Mouse (Mus musculus): Measurements from ENCODE around the gene Afdn. TPM values are rescaled to one million over a fixed set of nuclear protein-coding genes. Genes with fewer than 3 reads are reported as not detected.
"Not testable (repeated sequence)": the region's sequence is repeated elsewhere in the genome, so short reads cannot be mapped to it uniquely, and the experiment has no call there.

Gene Afdn
- total RNA-seq, 2 experiments from 2014 or later, result 130 to 134 TPM

DNA sequence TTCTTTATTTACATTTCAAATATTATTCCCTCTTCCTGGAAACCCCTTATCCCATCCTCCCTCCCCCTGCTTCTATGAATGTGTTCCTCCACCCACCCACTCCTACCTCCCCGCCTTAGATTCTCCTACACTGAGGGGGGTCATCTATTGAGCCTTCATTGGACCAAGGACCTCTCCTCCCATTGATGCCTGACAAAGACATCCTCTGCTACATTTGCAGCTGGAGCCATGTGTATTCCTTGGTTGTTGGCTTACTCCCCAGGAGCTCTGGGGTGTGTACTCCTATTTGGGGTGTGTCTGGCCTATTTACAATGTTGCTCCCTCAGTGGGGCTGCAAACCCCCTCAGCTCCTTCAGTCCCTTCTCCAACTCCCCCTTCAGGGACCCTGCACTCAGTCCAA is 109.9 kb downstream of the Afdn start:
- no peak for DNase-seq (ENCODE audit: low spot score in 2 of 2)

DNA sequence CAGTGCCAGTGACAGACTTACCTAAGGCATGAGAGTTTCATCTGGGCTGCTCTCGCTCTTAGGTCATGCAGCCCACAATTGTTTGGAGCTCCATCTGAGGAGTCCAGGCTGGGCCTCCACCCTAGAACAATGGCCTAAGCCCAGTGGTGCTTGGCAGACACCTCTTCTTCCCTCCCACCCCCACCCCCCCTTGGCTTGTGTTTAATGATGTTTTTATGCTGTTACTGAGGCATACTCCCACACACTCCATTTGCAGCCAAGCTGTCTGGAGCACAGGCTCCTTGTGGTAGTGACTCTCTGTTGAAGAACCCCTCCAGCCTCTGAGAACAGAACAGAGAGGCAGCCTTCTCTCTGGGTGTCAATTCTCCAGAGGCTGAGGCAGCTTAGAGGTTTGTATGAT is 113.9 kb downstream of the Afdn start:
- no peak for DNase-seq (ENCODE audit: low spot score in 2 of 2)

DNA sequence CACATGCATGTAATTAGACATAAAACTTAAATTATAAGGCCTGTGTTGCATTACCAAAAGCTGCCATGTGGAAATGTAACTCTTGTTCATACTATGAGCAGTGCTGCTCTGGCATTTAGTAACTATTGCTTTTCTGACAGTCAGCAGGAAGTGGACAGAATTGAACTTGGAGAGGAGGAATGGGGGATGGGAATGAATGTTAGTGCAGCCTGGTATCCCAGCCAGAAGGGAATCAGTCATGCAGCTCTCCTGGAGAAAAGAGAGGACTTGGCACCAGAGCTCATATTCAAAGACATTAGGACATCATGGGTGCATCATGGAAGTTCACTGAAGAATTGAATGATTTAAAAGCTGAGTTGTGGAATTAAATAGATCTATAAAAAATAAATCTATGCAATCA is 117.1 kb downstream of the Afdn start:
- DNase-seq (ENCODE audit: low spot score in 2 of 2), result no peak

DNA sequence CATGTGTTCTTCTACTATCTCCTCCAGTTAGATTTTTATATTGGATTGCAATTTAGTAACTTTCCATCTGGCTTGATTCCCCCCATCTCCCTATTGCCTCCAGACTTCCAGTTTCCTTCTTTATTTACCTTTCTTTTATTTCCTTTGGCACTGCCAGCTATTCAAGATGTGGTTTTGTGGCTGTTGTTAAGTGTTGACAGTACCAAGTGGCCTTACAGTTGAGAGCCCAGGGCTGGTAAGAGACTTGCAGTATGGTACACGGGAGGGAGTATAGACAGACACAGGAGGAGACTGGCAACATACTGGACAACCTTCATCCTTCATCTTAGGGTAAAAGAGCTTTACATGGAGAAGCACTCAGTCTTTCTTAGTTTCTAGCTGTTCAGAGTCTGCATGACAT is 119.4 kb downstream of the Afdn start:
- DNase-seq (ENCODE audit: low spot score in 2 of 2), result no peak

DNA sequence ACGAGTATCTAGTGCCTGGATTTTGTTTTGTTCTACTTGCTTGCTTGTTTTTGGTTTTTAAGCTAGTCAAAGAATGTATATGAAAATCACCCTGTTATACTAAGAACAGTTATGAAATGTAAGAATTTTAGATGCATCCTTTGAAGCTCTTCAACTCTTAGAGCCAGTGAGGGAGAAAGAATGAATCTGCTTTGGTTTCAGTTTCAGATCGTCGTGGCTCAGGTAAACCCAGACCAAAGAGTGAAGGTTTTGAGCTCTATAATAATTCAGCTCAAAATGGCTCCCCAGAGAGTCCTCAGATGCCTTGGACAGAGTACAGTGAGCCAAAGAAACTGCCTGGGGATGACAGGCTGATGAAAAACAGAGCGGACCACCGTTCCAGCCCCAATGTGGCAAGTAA is 123.2 kb downstream of the Afdn start:
- DNase-seq (ENCODE audit: low spot score in 2 of 2), result no peak

DNA sequence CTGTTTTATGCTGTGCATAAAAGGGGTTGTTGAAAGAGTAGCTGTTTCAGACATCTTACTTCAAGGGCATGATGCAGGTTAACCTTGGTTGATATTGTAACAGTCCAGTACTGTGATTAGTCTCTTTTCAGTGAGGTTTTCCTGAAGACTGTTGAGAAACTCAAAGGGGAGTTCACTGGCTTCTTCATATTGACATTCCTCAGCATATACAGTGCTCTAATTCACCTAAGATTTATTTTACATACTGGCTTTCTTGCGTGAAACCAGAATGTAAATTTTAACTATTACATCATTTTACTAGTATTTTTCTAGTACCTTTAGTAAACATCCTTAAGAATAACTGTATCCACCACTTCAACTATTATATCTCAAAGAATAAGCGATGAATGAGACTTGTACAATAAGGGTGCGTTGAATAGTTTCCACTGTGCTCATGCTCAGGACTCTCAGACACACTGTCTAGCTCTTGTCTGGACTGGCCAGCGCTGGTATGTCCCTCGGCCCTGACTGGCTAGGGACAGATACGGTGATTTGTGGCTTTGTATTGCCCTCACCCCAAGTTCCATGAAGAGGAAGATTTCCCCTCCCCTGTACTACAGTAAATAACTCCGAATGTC is 129.6 kb downstream of the Afdn start:
- no peak for DNase-seq (ENCODE audit: low spot score in 2 of 2)

DNA sequence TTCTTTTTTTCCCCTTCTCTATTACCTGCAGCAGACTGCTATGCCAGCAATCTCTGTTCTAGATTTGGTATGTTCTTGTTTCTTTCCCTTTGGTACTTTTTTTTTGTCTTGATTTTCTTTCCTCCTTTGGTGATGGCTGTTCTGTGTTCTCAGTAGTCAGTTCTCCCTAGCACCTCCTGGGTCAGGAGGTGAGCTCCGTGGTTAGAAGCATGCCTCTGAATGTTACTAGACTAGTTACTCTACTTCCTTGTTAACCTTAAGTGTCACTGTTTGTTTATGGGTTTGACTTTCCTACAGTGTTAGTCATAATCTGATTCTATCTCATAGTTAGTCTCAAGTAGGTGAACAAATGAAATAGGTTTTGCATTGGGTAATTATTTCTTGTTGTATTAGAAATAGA is 130.6 kb downstream of the Afdn start:
- no peak for DNase-seq (ENCODE audit: low spot score in 2 of 2)

DNA sequence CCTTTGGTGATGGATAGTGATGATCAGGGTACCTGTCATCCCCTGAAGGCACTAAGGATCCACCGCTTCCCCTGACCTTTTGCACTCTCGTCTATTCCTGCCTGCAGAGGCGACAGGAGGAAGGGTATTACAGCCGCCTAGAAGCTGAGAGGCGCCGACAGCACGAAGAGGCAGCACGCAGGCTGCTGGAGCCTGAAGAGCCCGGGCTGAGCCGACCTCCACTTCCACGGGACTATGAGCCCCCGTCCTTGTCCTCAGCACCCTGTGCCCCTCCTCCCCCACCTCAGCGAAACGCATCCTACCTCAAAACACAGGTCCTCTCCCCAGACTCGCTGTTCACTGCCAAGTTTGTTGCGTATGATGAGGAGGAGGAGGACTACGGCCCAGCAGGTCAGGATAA is 138.5 kb downstream of the Afdn start:
- DNase-seq (ENCODE audit: low spot score in 2 of 2), result no peak

DNA sequence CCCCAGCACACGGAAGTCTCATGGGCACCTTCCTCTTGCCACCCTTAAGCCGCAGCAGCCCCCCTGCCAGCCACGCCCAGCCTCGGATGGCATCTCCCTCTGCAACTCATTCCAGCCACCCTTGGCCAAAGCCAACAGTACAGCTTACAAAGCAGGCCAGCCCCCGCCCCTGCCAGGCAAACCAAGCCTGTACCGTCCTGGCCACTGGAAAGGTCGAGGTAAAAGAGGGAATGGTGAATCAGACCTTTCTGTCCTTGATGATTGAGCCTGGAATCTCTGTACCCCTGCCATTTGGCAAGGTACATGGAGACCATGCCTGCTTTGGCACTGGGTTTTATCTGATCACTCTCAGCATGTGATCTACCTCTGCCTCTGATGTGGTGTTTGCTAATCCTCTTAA is 138.9 kb downstream of the Afdn start:
- DNase-seq (ENCODE audit: low spot score in 2 of 2), result no peak

DNA sequence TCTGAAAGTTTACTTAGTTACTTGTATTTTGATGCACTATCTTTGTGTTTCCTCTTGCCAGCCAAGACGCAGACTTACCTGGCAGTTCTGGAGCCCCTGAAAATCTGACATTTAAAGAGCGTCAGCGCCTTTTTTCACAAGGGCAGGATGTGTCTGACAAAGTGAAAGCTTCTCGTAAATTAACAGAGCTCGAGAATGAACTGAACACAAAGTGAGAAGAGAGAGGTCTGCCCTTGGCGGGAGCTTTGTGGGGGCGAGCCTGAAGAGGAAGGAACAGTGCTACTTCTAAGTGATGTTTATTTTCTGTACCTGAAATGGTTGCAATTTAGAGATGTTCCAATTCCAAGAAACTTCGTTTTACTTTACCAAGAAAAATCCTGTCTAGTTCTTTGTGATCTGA is 143.5 kb downstream of the Afdn start:
- no peak for DNase-seq (ENCODE audit: low spot score in 2 of 2)

DNA sequence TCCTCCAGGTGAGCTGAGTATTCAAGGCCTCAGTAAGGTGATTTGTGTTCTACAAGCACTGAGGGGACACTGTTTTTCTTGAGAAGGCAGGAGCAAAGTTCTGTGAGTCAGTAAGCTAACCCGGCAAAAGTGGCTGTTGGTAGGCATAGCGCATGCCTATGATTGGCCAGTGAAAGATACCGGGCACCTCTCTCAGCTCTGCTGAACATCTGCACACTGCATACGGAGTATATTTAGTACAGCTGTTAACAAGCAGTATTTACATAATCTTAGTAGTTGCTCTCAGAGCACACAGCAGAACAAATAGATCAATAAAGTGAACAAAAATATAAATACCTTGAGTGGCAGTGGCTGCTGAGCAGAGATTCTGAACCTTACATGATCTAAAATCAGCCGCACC is 146.7 kb downstream of the Afdn start:
- DNase-seq (ENCODE audit: low spot score in 2 of 2), result no peak

DNA sequence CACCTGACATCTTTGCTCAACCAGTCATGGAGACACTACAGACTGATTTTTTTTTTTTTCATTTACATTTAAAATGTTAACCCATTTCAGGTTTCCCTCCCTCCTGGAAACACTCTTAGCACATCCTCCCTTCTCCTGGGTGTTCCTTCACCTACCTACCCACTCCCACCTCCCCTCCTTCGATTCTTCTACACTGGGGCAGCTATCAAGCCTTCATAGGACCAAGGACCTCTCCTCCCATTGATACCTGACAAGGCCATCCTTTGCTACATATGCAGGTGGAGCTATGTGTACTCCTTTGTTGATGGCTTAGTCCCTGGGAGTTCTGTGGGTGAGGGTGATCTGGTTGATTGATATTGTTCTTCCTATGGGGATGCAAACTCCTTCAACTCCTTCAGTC is 147.3 kb downstream of the Afdn start:
- DNase-seq (ENCODE audit: low spot score in 2 of 2), result no peak

DNA sequence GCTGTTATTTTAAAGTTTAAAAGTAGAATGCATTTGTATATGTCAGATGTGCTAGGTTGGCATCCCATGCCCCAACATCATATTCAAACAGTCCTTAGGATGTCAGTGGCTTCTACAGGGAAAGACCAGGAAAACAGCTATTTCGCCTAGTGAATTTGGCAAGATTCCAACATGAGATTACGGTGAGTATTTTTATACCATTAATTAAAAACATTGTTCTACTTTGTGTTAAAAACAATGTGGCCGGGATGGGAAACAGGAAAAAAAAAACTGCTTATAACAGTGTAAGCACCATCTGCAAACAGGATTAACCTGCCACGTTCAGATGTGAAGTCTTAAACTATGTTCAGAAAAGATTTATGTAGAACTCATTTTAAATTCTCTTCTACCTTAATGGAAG is 153.6 kb downstream of the Afdn start:
- DNase-seq (ENCODE audit: low spot score in 2 of 2), result no peak

DNA sequence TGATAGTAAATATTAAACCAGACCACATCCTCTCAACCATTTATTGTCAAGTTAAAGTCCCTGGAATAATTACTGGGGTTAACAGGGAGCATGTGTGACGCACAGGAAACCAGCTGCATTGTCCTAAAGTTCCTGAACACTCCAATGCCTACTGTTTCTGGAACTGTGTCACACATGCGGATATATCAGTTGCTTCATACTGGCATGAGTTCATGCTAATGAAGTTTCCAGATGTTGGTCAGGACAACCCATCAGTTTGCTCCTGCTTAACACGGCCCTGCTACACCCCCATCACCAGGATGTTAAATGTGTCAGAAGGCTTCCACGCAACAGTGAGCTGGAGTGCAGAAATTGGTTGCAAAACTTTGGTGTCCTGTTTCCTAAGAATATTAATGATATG is 154.2 kb downstream of the Afdn start:
- DNase-seq (ENCODE audit: low spot score in 2 of 2), result no peak

DNA sequence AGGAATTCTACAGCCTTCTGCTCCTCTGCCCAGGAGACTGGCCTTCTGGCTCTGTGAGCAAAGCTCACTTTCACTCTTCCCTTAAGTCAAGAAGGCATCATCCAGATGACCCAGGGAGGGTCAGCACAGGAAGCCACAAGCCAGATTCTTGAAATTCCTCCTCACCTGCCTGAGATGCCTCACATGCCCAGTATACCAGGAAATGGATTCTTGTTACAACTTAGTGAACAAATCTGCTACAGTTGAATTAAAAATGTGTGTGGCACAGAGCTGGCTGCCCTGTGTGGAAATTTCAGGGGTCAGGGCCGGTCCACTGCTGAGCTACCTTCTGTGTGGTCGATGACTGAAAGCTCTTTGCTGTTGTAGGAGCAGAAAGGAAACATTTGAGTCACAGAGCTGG is 160.4 kb downstream of the Afdn start:
- no peak for DNase-seq (ENCODE audit: low spot score in 2 of 2)

DNA sequence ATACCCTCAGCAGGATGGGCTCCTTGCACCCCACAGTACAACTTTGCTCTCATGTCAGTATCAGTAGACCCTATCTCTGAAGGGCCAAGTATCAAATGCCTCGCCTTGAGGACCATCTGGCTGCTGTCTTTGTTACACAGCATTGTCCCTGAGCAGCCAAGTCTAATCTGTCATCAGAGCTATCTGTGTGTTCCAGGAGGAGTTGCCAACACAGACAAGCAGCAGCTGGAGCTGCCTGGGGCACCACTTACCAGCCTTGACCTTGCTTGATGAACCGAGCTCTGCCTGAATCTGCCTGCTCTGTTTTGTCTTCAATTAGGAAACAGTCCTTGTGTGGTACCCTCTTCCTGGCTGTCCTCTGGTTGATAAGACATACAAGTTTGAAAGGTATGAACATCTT is 163.1 kb downstream of the Afdn start:
- DNase-seq (ENCODE audit: low spot score in 2 of 2), result no peak

DNA sequence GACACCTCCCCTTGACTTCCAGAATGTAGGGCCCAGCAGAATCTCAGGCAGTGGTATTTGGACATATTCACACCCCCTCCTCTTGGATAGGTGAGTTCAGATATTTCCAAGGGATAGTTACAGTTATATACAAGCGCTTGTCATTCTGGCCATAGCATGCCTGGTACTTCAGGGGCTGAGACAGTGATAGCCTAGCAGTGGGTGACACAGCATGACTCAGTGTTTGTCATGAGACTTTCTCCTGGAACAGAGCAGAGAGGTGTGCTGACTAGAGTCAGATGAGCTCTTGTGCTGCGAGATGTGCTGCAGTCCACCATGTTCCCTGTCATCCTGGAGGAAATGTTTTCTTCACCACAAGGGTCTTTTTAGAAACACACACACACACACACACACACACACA is 164.2 kb downstream of the Afdn start:
- no peak for DNase-seq (ENCODE audit: low spot score in 2 of 2)

DNA sequence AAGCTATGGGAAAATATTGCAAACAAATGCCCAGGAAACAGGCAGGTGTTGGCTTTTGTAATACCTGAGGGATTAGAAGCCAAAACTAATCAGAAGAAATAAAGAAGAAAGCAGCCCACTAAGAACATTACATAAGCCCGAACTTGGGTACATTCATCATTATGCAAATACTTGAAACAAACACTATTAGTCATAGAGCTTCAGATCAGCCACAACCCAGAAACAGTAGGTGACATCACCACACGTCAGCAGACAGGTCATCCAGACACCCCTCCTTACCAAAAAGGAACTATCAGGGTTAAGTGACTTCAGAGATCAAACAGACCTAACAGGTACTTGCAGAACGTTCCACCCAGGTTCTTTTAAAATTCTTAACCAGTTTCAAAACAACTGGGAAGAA is 165.6 kb downstream of the Afdn start:
- no peak for DNase-seq (ENCODE audit: low spot score in 2 of 2)

DNA sequence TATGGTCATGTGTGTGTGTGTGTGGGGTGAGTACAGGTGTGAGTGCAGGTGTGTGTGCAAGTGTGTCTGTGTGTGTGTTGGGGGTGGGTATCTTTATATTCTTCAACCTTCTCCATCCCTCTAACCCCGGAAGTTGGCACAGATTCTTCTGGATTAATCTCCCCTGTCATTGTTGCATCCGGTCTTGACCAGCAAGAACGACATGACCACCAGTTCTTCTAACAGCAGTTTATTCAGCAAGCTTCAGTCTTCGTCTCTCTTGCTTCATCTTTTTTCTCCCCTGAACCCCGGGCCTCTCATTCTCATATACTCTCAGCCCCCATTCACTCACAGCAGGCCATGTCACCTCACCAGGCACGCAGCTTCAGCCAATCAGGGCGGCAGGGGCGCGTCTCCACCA is 170.1 kb downstream of the Afdn start:
- no peak for DNase-seq (ENCODE audit: low spot score in 2 of 2)

DNA sequence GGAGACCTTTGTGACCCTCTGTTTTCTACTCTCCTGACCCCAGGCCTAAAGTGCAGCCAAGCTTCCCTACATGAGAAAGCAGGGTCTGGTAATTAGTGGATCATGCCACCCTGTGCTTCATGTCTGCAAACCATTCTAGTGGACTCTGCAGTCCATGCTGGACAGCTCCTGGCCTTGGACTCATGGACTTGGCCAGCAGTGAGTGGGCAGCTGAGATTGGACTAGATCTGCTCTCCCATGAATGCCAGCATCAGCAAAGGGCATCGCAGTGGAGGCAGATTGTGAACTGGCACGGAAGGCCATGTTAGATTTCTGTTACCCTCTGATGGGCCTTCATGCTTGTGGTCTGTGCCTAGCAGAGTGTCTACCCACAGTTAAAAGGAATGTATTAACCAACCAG is 175.0 kb downstream of the Afdn start:
- not testable (repeated sequence) for DNase-seq (ENCODE audit: low spot score in 2 of 2)

DNA sequence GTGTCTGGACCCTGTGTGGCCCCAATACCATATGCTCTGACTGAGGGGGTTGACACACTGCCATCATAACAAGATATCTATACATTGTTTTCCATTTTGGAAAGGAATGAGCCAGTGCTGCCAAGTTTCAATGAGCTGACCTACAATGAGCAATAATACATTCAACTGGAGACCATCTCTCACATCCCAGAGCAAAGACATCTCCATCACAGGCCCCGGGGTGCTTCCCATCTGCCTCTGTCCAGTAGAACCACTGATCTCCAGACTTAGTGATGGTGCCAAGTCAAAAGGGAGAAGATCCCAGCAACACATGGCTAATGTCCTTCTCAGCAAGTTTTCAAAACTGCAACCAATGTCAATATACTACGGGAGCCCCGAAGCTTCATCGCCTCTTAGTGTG is 177.4 kb downstream of the Afdn start:
- DNase-seq (ENCODE audit: low spot score in 2 of 2), result no peak

DNA sequence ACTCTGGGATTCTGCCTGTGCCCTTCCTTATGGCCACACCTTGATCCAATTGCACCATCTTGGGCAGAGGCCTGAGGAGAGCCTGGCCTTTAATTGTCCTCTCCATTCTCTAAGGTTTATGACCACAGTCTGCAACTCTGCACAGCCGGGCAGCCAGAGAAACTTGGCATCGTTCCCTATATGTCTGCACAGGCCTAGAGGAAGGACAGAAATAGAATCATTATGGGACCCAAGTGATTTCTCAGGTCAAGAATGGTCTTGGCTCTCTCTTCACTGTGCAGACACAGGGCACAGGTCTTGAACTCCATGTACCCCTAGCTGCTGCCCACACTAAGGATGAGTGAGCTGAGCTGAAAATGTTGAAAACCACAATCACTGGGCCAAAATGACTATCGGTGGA is 178.3 kb downstream of the Afdn start:
- no peak for DNase-seq (ENCODE audit: low spot score in 2 of 2)

DNA sequence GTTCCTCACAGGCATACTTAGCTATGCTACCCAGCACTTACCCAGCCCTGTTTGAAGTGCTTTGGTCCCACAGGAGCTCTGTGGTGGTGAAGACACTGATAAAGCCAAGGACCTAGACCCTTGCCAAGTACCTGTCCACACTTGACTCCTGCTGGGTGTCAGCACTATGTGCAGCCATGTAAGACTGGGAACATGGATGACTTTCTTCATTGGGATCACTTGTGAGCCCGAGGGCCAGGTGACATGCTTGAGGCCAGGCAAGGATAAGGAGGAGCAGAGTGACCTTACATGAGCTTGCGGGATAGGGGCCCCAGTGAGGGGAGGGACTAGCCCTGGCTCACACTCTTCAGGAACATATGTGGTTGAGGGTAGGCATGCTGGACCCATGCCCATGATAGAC is 178.9 kb downstream of the Afdn start:
- DNase-seq (ENCODE audit: low spot score in 2 of 2), result not testable (repeated sequence)

DNA sequence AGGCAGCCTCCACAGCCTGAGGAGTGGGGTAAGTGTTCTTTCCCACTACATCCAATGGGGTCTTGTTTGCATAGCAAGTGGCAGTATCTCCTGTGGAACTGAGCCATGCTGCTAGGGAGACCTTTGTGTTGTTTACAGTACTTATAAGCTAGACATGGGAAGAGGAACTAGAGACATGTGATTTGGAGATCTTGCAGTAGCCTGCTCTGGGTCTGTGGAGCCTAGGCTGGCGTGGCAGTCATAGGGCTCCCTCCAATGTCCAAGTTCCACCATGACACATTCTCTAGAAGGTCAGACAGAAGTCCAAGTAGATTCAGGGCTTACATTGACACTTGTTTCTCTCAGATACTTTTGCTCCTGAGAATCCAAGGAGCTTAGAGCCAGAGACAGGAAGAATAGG is 180.1 kb downstream of the Afdn start:
- DNase-seq (ENCODE audit: low spot score in 2 of 2), result no peak
